Mouse (Mus musculus): ENCODE data around the gene Cxcr5. TPM values are rescaled to one million over a fixed set of nuclear protein-coding genes. Genes with fewer than 3 reads are reported as not detected.

The Cxcr5 gene
- total RNA-seq, 2 experiments from 2014 or later = not detected

GRCm38 (mm10) chr9:44513610-44514009 lies 48.1 kb downstream of the Cxcr5 start:
- intact Hi-C loops (cut with DNase I) = no loop called here
- no peak for DNase-seq (ENCODE audit: low spot score in 2 of 2)

GRCm38 (mm10) chr9:44513121-44513520 lies 48.6 kb downstream of the Cxcr5 start:
- intact Hi-C loops (cut with DNase I) = no loop called here
- no peak for DNase-seq (ENCODE audit: low spot score in 2 of 2)

- intact Hi-C loops (cut with DNase I) = no loop called here
- DNase-seq (ENCODE audit: low spot score in 2 of 2) = no peak
These were observed 49.0 kb downstream of the Cxcr5 start for GRCm38 (mm10) chr9:44512717-44513003.

- DNase-seq (ENCODE audit: low spot score in 2 of 2) = no peak
- intact Hi-C loops (cut with DNase I) = loop anchor here (2.0 kb wide), 1 partner anchor 93 kb away; the partner anchor contains the start of gene Ddx6
These were observed 49.6 kb downstream of the Cxcr5 start for GRCm38 (mm10) chr9:44511935-44512716.

- peak in 1 of 2 experiments; percentile 40 for DNase-seq (ENCODE audit: low spot score in 2 of 2)
- intact Hi-C loops (cut with DNase I) = loop anchor here (2.0 kb wide), 1 partner anchor 94 kb away; the partner anchor contains the start of gene Ddx6
These were observed 50.6 kb downstream of the Cxcr5 start for GRCm38 (mm10) chr9:44510872-44511601.

- intact Hi-C loops (cut with DNase I) = loop anchor here (2.0 kb wide), 1 partner anchor 94 kb away; the partner anchor contains the start of gene Ddx6
- DNase-seq (ENCODE audit: low spot score in 2 of 2) = no peak
These were observed 51.3 kb downstream of the Cxcr5 start for GRCm38 (mm10) chr9:44510355-44510871.

- intact Hi-C loops (cut with DNase I) = loop anchor here (2.0 kb wide), 1 partner anchor 95 kb away; the partner anchor contains the start of gene Ddx6
- DNase-seq (ENCODE audit: low spot score in 2 of 2) = peak; percentile 62 to 89
These were observed 52.0 kb downstream of the Cxcr5 start for GRCm38 (mm10) chr9:44509487-44510354.

GRCm38 (mm10) chr9:44508721-44509486 lies 52.8 kb downstream of the Cxcr5 start:
- intact Hi-C loops (cut with DNase I) = no loop called here

GRCm38 (mm10) chr9:44508124-44508619 lies 53.5 kb downstream of the Cxcr5 start:
- intact Hi-C loops (cut with DNase I) = no loop called here
- no peak for DNase-seq (ENCODE audit: low spot score in 2 of 2)

More at GRCm38 (mm10) chr9:44508721-44509486, 52.8 kb downstream of the Cxcr5 start:
- peak in 1 of 2 experiments; percentile 1 for DNase-seq (ENCODE audit: low spot score in 2 of 2)

GRCm38 (mm10) chr9:44507345-44507744 lies 54.3 kb downstream of the Cxcr5 start:
- no peak for DNase-seq (ENCODE audit: low spot score in 2 of 2)
- intact Hi-C loops (cut with DNase I) = no loop called here

- no peak for DNase-seq (ENCODE audit: low spot score in 2 of 2)
- intact Hi-C loops (cut with DNase I) = no loop called here
These were observed 55.1 kb downstream of the Cxcr5 start for GRCm38 (mm10) chr9:44506566-44506965.

- no peak for DNase-seq (ENCODE audit: low spot score in 2 of 2)
- intact Hi-C loops (cut with DNase I) = no loop called here
These were observed 55.7 kb downstream of the Cxcr5 start for GRCm38 (mm10) chr9:44505824-44506467.

- DNase-seq (ENCODE audit: low spot score in 2 of 2) = no peak
- intact Hi-C loops (cut with DNase I) = no loop called here
These were observed 56.5 kb downstream of the Cxcr5 start for GRCm38 (mm10) chr9:44504893-44505823.

GRCm38 (mm10) chr9:44502006-44502405 lies 59.7 kb downstream of the Cxcr5 start:
- intact Hi-C loops (cut with DNase I) = loop anchor here (1.0 kb wide), 1 partner anchor 48 kb away; the partner anchor contains the start of gene Upk2
- peak; percentile 84 for DNase-seq (ENCODE audit: low spot score in 2 of 2)

GRCm38 (mm10) chr9:44501206-44501879 lies 60.3 kb downstream of the Cxcr5 start:
- intact Hi-C loops (cut with DNase I) = no loop called here
- no peak for DNase-seq (ENCODE audit: low spot score in 2 of 2)

GRCm38 (mm10) chr9:44500638-44501175 lies 61.0 kb downstream of the Cxcr5 start:
- intact Hi-C loops (cut with DNase I) = no loop called here
- DNase-seq (ENCODE audit: low spot score in 2 of 2) = no peak

All from left cerebral cortex, postnatal 25 days (tissue).